Mouse (Mus musculus): Measurements from ENCODE around the gene Aaed1. TPM values are rescaled to one million over a fixed set of nuclear protein-coding genes. Genes with fewer than 3 reads are reported as not detected.
A peak's percentile ranks its signal among the peaks of the same experiment; 100 is the strongest.

The Aaed1 gene
- polyA plus RNA-seq (2016; fragmentation: Nextera tagmentation; extraction: Ambion mirVana): 39.4 and 42.6 TPM in 2 replicates

GRCm38 (mm10) chr13:64312024-64312915 is at the start of gene Aaed1:
Aaed1 (minus strand) TSS chr13:64312710.
- peak; percentile 87 for ATAC-seq (ENCODE audit: insufficient number of reproducible peaks, insufficient read depth, low FRiP score, low TSS enrichment, low read depth)

GRCm38 (mm10) chr13:64362139-64362538 is 49.6 kb upstream of the Aaed1 start:
- WGBS: 89% methylated on average over 6 of the region's 6 CpGs
- Histone ChIP-seq H3K4me3 (replicated peaks) (no peak overlapping the region), H3K9ac (replicated peaks) (no peak overlapping the region), H3K4me1 (replicated peaks) (no peaks in the 10 kb centered on the region), H3K27ac (no peak overlapping the region), H3K27me3 (no peaks in the 10 kb centered on the region), H3K36me3 (peaks cover 48% of the 10 kb centered on the region), H3K4me2 (no peak overlapping the region), H3K9me3 (no peaks in the 10 kb centered on the region)
- no peak for ATAC-seq (ENCODE audit: insufficient number of reproducible peaks, insufficient read depth, low FRiP score, low TSS enrichment, low read depth)

More at GRCm38 (mm10) chr13:64312024-64312915, at the start of gene Aaed1:
- peaks cover 10% of the 10 kb centered on the region for H3K4me1 ChIP-seq (replicated peaks)
- H3K9ac ChIP-seq (replicated peaks): peak within 1 kb of the TSS; percentile 67
- H3K27ac ChIP-seq: peak within 1 kb of the TSS; percentile 92
- no peaks in the 10 kb centered on the region for H3K27me3 ChIP-seq
- peak within 1 kb of the TSS; percentile 63 for H3K4me2 ChIP-seq
- under 1% methylated on average over 70 of the region's 74 CpGs for whole genome bisulfite sequencing
- peak within 1 kb of the TSS; percentile 71 for H3K4me3 ChIP-seq (replicated peaks)
- no peaks in the 10 kb centered on the region for H3K9me3 ChIP-seq
- H3K36me3 ChIP-seq: peaks cover 12% of the 10 kb centered on the region

GRCm38 (mm10) chr13:64361020-64361419 is 48.5 kb upstream of the Aaed1 start:
- Histone ChIP-seq H3K9ac (replicated peaks) (no peak overlapping the region), H3K4me1 (replicated peaks) (no peaks in the 10 kb centered on the region), H3K27me3 (no peaks in the 10 kb centered on the region), H3K4me2 (no peak overlapping the region), H3K36me3 (peaks cover 37% of the 10 kb centered on the region), H3K4me3 (replicated peaks) (no peak overlapping the region), H3K27ac (no peak overlapping the region), H3K9me3 (no peaks in the 10 kb centered on the region)
- WGBS: 90% methylated on average over 3 of the region's 3 CpGs
- ATAC-seq (ENCODE audit: insufficient number of reproducible peaks, insufficient read depth, low FRiP score, low TSS enrichment, low read depth): no peak

GRCm38 (mm10) chr13:64359702-64360101 is 47.2 kb upstream of the Aaed1 start:
- no peaks in the 10 kb centered on the region for H3K9me3 ChIP-seq
- no peaks in the 10 kb centered on the region for H3K27me3 ChIP-seq
- H3K4me3 ChIP-seq (replicated peaks): no peak overlapping the region
- peaks cover 23% of the 10 kb centered on the region for H3K36me3 ChIP-seq
- ATAC-seq (ENCODE audit: insufficient number of reproducible peaks, insufficient read depth, low FRiP score, low TSS enrichment, low read depth): no peak
- H3K9ac ChIP-seq (replicated peaks): no peak overlapping the region
- 92% methylated on average over 3 of the region's 3 CpGs for WGBS
- no peaks in the 10 kb centered on the region for H3K4me1 ChIP-seq (replicated peaks)
- no peak overlapping the region for H3K27ac ChIP-seq
- no peak overlapping the region for H3K4me2 ChIP-seq

GRCm38 (mm10) chr13:64358476-64358875 is 46.0 kb upstream of the Aaed1 start:
- Histone ChIP-seq H3K4me3 (replicated peaks) (no peak overlapping the region), H3K36me3 (peaks cover 11% of the 10 kb centered on the region), H3K4me2 (no peak overlapping the region), H3K9ac (replicated peaks) (no peak overlapping the region), H3K27ac (no peak overlapping the region), H3K4me1 (replicated peaks) (no peaks in the 10 kb centered on the region), H3K27me3 (no peaks in the 10 kb centered on the region), H3K9me3 (no peaks in the 10 kb centered on the region)
- 87% methylated on average over 1 of the region's 1 CpGs for WGBS
- no peak for ATAC-seq (ENCODE audit: insufficient number of reproducible peaks, insufficient read depth, low FRiP score, low TSS enrichment, low read depth)

- peaks cover 5% of the 10 kb centered on the region; the same call in 1 of the 2 replicates for H3K36me3 ChIP-seq
- no peak for ATAC-seq (ENCODE audit: insufficient number of reproducible peaks, insufficient read depth, low FRiP score, low TSS enrichment, low read depth)
These were observed 44.9 kb upstream of the Aaed1 start for GRCm38 (mm10) chr13:64357389-64357788.

GRCm38 (mm10) chr13:64349474-64349873 is 37.0 kb upstream of the Aaed1 start:
- Histone ChIP-seq H3K4me3 (replicated peaks) (no peak overlapping the region), H3K9ac (replicated peaks) (no peak overlapping the region), H3K4me2 (no peak overlapping the region), H3K9me3 (no peaks in the 10 kb centered on the region), H3K27me3 (no peaks in the 10 kb centered on the region), H3K36me3 (no peaks in the 10 kb centered on the region), H3K4me1 (replicated peaks) (no peaks in the 10 kb centered on the region), H3K27ac (no peak overlapping the region)
- WGBS: 84% methylated on average over 2 of the region's 2 CpGs
- no peak for ATAC-seq (ENCODE audit: insufficient number of reproducible peaks, insufficient read depth, low FRiP score, low TSS enrichment, low read depth)

More at GRCm38 (mm10) chr13:64357389-64357788, 44.9 kb upstream of the Aaed1 start:
- Histone ChIP-seq H3K4me1 (replicated peaks) (no peaks in the 10 kb centered on the region), H3K9me3 (no peaks in the 10 kb centered on the region), H3K4me3 (replicated peaks) (no peak overlapping the region), H3K9ac (replicated peaks) (no peak overlapping the region), H3K27me3 (no peaks in the 10 kb centered on the region), H3K27ac (no peak overlapping the region), H3K4me2 (no peak overlapping the region)
- WGBS: 75% methylated on average over 5 of the region's 5 CpGs

- H3K4me3 ChIP-seq (replicated peaks): peak overlapping the region; percentile 49
- H3K9ac ChIP-seq (replicated peaks): peak overlapping the region; percentile 57
- H3K4me1 ChIP-seq (replicated peaks): no peaks in the 10 kb centered on the region
- no peaks in the 10 kb centered on the region for H3K27me3 ChIP-seq
- H3K9me3 ChIP-seq: no peaks in the 10 kb centered on the region
- H3K4me2 ChIP-seq: peak overlapping the region; percentile 75
- H3K36me3 ChIP-seq: no peaks in the 10 kb centered on the region
- H3K27ac ChIP-seq: no peak overlapping the region
- peak; percentile 75 for ATAC-seq (ENCODE audit: insufficient number of reproducible peaks, insufficient read depth, low FRiP score, low TSS enrichment, low read depth)
- WGBS: 2% methylated on average over 9 of the region's 9 CpGs
These were observed 31.6 kb upstream of the Aaed1 start for GRCm38 (mm10) chr13:64344082-64344501.

GRCm38 (mm10) chr13:64343598-64343997 is 31.1 kb upstream of the Aaed1 start:
- ATAC-seq (ENCODE audit: insufficient number of reproducible peaks, insufficient read depth, low FRiP score, low TSS enrichment, low read depth): no peak
- Histone ChIP-seq H3K36me3 (no peaks in the 10 kb centered on the region), H3K27me3 (no peaks in the 10 kb centered on the region), H3K4me1 (replicated peaks) (no peaks in the 10 kb centered on the region), H3K4me3 (replicated peaks) (peak overlapping the region; percentile 49), H3K27ac (no peak overlapping the region), H3K9me3 (no peaks in the 10 kb centered on the region), H3K9ac (replicated peaks) (peak overlapping the region; percentile 57), H3K4me2 (peak overlapping the region; percentile 75)
- 17% methylated on average over 10 of the region's 10 CpGs for WGBS

- H3K27ac ChIP-seq: no peak overlapping the region
- H3K9me3 ChIP-seq: no peaks in the 10 kb centered on the region
- no peak overlapping the region for H3K9ac ChIP-seq (replicated peaks)
- 43% methylated on average over 4 of the region's 4 CpGs for whole genome bisulfite sequencing
- H3K27me3 ChIP-seq: no peaks in the 10 kb centered on the region
- no peaks in the 10 kb centered on the region for H3K36me3 ChIP-seq
- no peak overlapping the region for H3K4me2 ChIP-seq
- H3K4me1 ChIP-seq (replicated peaks): no peaks in the 10 kb centered on the region
- H3K4me3 ChIP-seq (replicated peaks): no peak overlapping the region
- no peak for ATAC-seq (ENCODE audit: insufficient number of reproducible peaks, insufficient read depth, low FRiP score, low TSS enrichment, low read depth)
These were observed 23.1 kb upstream of the Aaed1 start for GRCm38 (mm10) chr13:64335546-64336132.

GRCm38 (mm10) chr13:64333102-64333501 is 20.6 kb upstream of the Aaed1 start:
- Histone ChIP-seq H3K27ac (no peak overlapping the region), H3K4me2 (no peak overlapping the region), H3K27me3 (no peaks in the 10 kb centered on the region), H3K36me3 (no peaks in the 10 kb centered on the region), H3K9me3 (no peaks in the 10 kb centered on the region), H3K4me3 (replicated peaks) (no peak overlapping the region), H3K9ac (replicated peaks) (no peak overlapping the region), H3K4me1 (replicated peaks) (no peaks in the 10 kb centered on the region)
- ATAC-seq (ENCODE audit: insufficient number of reproducible peaks, insufficient read depth, low FRiP score, low TSS enrichment, low read depth): no peak
- WGBS: 85% methylated on average over 3 of the region's 3 CpGs
